Mouse (Mus musculus) heart, embryonic 13.5 days (tissue): ENCODE data around the gene Auts2. TPM values are rescaled to one million over a fixed set of nuclear protein-coding genes. Genes with fewer than 3 reads are reported as not detected.

Source experiments
- ATAC-seq: fragments of 200-750 bp; cut with Nextera tagmentation; 2 replicates; pipeline ENCODE4 v1.8.0; 2017; ENCODE audit warnings: moderate TSS enrichment; ENCODE audit not compliant: insufficient number of reproducible peaks, low FRiP score, low TSS enrichment; ENCODE audit errors: extremely low read depth
- H3K27ac ChIP-seq: fragments of 300-500 bp; sonication (generic); replicated peaks from 2 replicates; pipeline ENCODE4 v1.5.1; 2015; ENCODE audit warnings: moderate library complexity, mild to moderate bottlenecking, inconsistent platforms
- H3K27me3 ChIP-seq: fragments of 300-500 bp; sonication (generic); replicated peaks from 2 replicates; pipeline ENCODE4 v1.6.1; 2015; ENCODE audit warnings: mild to moderate bottlenecking, inconsistent platforms
- H3K36me3 ChIP-seq: fragments of 300-500 bp; sonication (generic); 2 replicates; pipeline ENCODE4 v1.6.1; 2015; ENCODE audit warnings: mild to moderate bottlenecking, inconsistent platforms
- H3K4me1 ChIP-seq: fragments of 300-500 bp; sonication (generic); 2 replicates; pipeline ENCODE4 v1.6.1; 2015; ENCODE audit warnings: inconsistent platforms
- H3K4me2 ChIP-seq: fragments of 300-500 bp; sonication (generic); 2 replicates; pipeline ENCODE4 v1.6.1; 2015; ENCODE audit warnings: inconsistent platforms, mild to moderate bottlenecking, moderate library complexity
- H3K4me3 ChIP-seq: fragments of 300-500 bp; sonication (generic); 2 replicates; pipeline ENCODE4 v1.5.1; 2015; ENCODE audit warnings: moderate library complexity, mild to moderate bottlenecking, inconsistent platforms
- H3K9ac ChIP-seq: fragments of 300-500 bp; sonication (generic); 2 replicates; pipeline ENCODE4 v1.6.1; 2015; ENCODE audit warnings: inconsistent platforms, mild to moderate bottlenecking, moderate library complexity
- H3K9me3 ChIP-seq: fragments of 300-500 bp; sonication (generic); 2 replicates; pipeline ENCODE4 v1.6.1; 2016; ENCODE audit warnings: inconsistent platforms
- WGBS: fragments of 180-500 bp; shearing (Covaris S2); methylation state at CpG from one replicate; pipeline ENCODE4 v1.1.7; 2015; ENCODE audit warnings: mixed read lengths; 5-methylcytosine and 5-hydroxymethylcytosine counted together
- polyA plus RNA-seq: library from polyadenylated mRNA; unstranded; fragments of >200 nt; fragmentation: Nextera tagmentation; extraction: Ambion mirVana; gene quantifications from 2 replicates; pipeline ENCODE4 v1.2.1, GENCODE M21; 2015

Auts2 gene
- polyA plus RNA-seq, 1 experiment from 2014 or later = 13.8 TPM

GRCm38 (mm10) chr5:132479227-132479857, 63.8 kb downstream of the Auts2 start:
- Histone ChIP-seq H3K9ac (0 out of 2 replicates have a peak overlapping the region, but pooled peaks have one; percentile 1), H3K4me1 (peaks cover 34% of the 10 kb centered on the region), H3K4me3 (peak overlapping the region; percentile 10), H3K9me3 (no peaks in the 10 kb centered on the region), H3K36me3 (no peaks in the 10 kb centered on the region), H3K27ac (no peak overlapping the region), H3K4me2 (peak overlapping the region; percentile 54), H3K27me3 (no peaks in the 10 kb centered on the region)
- no peak for ATAC-seq
- 6% methylated on average over 11 of the region's 11 CpGs for WGBS

DNA sequence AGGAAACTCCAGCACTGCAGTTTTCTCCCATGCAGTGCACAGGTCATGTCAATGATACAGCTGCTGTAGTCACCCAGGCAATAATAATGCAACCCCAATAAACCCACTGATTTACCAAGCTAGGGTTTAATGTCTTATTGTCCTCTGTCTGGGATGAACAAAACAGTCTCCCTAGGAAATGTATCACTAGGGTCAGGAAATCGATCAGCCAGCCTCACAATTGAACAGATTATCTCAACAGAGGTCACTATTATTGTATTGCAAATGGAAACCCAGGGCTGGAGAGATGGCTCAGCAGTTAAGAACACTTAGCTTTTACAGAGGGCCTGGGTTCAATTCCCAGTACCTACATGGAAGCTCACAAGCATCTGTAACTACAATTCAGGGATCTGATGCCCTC, 65.6 kb downstream of the Auts2 start:
- no peak overlapping the region for H3K4me2 ChIP-seq
- no peaks in the 10 kb centered on the region for H3K27me3 ChIP-seq
- ATAC-seq = no peak
- H3K4me3 ChIP-seq = no peak overlapping the region
- 78% methylated on average over 1 of the region's 1 CpGs for WGBS
- H3K9ac ChIP-seq = no peak overlapping the region
- no peak overlapping the region for H3K27ac ChIP-seq
- no peaks in the 10 kb centered on the region for H3K9me3 ChIP-seq
- H3K36me3 ChIP-seq = no peaks in the 10 kb centered on the region
- peaks cover 46% of the 10 kb centered on the region for H3K4me1 ChIP-seq

GRCm38 (mm10) chr5:132472905-132473321, 70.2 kb downstream of the Auts2 start:
- Histone ChIP-seq H3K4me1 (peaks cover 46% of the 10 kb centered on the region), H3K9ac (no peak overlapping the region), H3K4me2 (peak overlapping the region; percentile 5; the same call in 1 of the 2 replicates), H3K9me3 (no peaks in the 10 kb centered on the region), H3K27ac (peak overlapping the region; percentile 55), H3K36me3 (no peaks in the 10 kb centered on the region), H3K4me3 (no peak overlapping the region), H3K27me3 (no peaks in the 10 kb centered on the region)
- WGBS = 42% methylated on average over 5 of the region's 5 CpGs
- ATAC-seq = no peak

GRCm38 (mm10) chr5:132472184-132472829, 70.8 kb downstream of the Auts2 start:
- Histone ChIP-seq H3K36me3 (no peaks in the 10 kb centered on the region), H3K4me2 (peak overlapping the region; percentile 38), H3K4me3 (no peak overlapping the region), H3K4me1 (peaks cover 52% of the 10 kb centered on the region), H3K27ac (peak overlapping the region; percentile 55), H3K27me3 (no peaks in the 10 kb centered on the region), H3K9ac (no peak overlapping the region), H3K9me3 (no peaks in the 10 kb centered on the region)
- 53% methylated on average over 5 of the region's 5 CpGs for WGBS
- no peak for ATAC-seq

DNA sequence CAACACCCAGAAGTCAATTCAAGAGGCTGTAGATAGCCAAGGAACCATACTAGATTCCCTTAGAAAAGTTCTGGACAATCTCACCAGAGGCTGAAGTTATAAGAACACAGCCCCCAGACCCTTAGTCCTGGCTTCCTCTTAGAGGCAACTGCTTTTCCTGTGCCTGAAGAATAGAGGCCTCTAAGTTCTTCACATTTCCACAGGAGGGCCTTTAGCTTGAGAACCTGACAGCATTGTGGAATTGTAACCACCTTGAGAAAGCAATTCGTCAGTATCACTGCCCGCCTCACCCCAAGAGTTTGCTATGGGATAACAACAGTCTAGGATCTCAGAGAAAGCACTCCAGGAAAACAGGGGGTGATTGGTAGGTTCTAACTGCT, 75.8 kb downstream of the Auts2 start:
- H3K4me3 ChIP-seq = no peak overlapping the region
- peaks cover 35% of the 10 kb centered on the region for H3K4me1 ChIP-seq
- H3K9me3 ChIP-seq = no peaks in the 10 kb centered on the region
- 73% methylated on average over 2 of the region's 2 CpGs for WGBS
- H3K36me3 ChIP-seq = no peaks in the 10 kb centered on the region
- H3K4me2 ChIP-seq = no peak overlapping the region
- ATAC-seq = no peak
- no peak overlapping the region for H3K27ac ChIP-seq
- H3K27me3 ChIP-seq = no peaks in the 10 kb centered on the region
- H3K9ac ChIP-seq = no peak overlapping the region

- 54% methylated on average over 16 of the region's 16 CpGs for WGBS
- Histone ChIP-seq H3K9ac (no peak overlapping the region), H3K36me3 (no peaks in the 10 kb centered on the region), H3K4me3 (no peak overlapping the region), H3K9me3 (no peaks in the 10 kb centered on the region), H3K27ac (no peak overlapping the region), H3K4me2 (no peak overlapping the region), H3K4me1 (peaks cover 29% of the 10 kb centered on the region), H3K27me3 (no peaks in the 10 kb centered on the region)
- no peak for ATAC-seq
Observed at GRCm38 (mm10) chr5:132466427-132467363, 76.4 kb downstream of the Auts2 start.

DNA sequence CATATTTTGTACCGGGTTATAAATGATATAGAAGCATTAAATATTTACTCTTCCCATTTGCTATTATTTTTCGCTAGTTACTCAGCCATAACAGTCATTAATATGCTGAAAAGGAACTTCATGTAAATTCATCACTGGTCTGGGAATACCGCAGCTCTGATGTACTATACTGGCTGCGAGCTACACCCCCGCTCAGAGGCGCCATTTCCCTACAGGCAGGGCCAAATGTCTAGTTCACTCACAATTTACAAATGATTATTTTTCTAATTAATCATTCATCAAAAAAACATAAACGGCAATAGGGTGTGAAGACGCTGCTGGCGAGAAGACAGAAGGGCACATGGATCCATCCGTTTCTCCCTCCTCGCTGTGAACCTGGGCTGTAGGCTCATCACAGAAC, 80.6 kb downstream of the Auts2 start:
- no peaks in the 10 kb centered on the region for H3K27me3 ChIP-seq
- no peaks in the 10 kb centered on the region for H3K9me3 ChIP-seq
- H3K4me3 ChIP-seq = no peak overlapping the region
- 88% methylated on average over 11 of the region's 11 CpGs for WGBS
- H3K4me2 ChIP-seq = no peak overlapping the region
- H3K27ac ChIP-seq = no peak overlapping the region
- H3K36me3 ChIP-seq = no peaks in the 10 kb centered on the region
- H3K4me1 ChIP-seq = peaks cover 17% of the 10 kb centered on the region
- no peak for ATAC-seq
- H3K9ac ChIP-seq = no peak overlapping the region

GRCm38 (mm10) chr5:132458498-132458897, 84.6 kb downstream of the Auts2 start:
- Histone ChIP-seq H3K4me1 (peaks cover 5% of the 10 kb centered on the region), H3K9me3 (no peaks in the 10 kb centered on the region), H3K27ac (no peak overlapping the region), H3K4me3 (no peak overlapping the region), H3K9ac (no peak overlapping the region), H3K36me3 (no peaks in the 10 kb centered on the region), H3K4me2 (no peak overlapping the region), H3K27me3 (no peaks in the 10 kb centered on the region)
- no peak for ATAC-seq
- 84% methylated on average over 7 of the region's 7 CpGs for WGBS

DNA sequence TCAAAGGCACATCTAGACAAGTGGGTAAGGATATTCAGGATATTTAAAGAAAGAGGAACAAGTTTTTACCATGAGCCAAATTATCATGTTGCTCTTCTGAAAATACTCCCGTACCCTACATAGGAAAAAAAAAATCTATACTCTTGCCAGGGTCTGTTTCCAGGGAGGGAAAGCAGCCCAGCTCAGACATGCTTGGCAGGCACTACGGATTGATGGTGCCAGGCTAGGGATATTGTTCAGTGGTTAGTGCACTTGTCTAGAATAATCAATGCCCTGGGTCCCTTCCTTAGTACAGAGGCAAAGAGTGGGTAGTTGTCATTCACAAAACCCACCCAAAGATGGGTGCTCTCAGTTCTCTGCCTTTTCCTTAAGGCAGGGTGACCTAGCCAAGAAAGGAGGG, 90.8 kb downstream of the Auts2 start:
- Histone ChIP-seq H3K4me1 (peaks cover 9% of the 10 kb centered on the region), H3K9me3 (no peaks in the 10 kb centered on the region), H3K4me3 (no peak overlapping the region), H3K9ac (no peak overlapping the region), H3K4me2 (no peak overlapping the region), H3K27me3 (no peaks in the 10 kb centered on the region), H3K27ac (no peak overlapping the region), H3K36me3 (peaks cover 4% of the 10 kb centered on the region; the same call in 1 of the 2 replicates)
- no peak for ATAC-seq
- 87% methylated on average over 2 of the region's 2 CpGs for WGBS

DNA sequence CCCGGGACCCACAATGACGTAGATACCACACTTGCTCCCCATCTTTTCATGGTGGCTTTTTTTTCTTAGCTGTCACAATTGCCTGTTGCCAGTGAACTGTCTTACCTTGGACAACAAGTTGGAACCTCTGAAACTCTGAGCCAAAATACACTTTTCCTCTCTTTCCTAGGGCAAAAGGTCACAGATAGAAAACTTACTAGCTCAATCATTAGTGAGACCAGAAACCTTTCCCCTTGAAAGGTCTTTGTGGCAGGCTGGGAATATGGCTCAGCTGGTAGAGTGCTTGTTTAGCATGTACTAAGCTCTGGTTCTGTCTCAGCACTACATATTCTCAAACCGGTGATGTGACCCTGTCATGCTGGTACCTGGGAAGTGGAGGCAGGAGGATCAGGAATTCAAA, 93.1 kb downstream of the Auts2 start:
- WGBS = 89% methylated on average over 3 of the region's 3 CpGs
- ATAC-seq = no peak

GRCm38 (mm10) chr5:132448401-132449066, 94.6 kb downstream of the Auts2 start:
- Histone ChIP-seq H3K9ac (no peak overlapping the region), H3K9me3 (no peaks in the 10 kb centered on the region), H3K4me2 (no peak overlapping the region), H3K4me3 (no peak overlapping the region), H3K36me3 (peaks cover 4% of the 10 kb centered on the region; the same call in 1 of the 2 replicates), H3K4me1 (peaks cover 8% of the 10 kb centered on the region), H3K27me3 (no peaks in the 10 kb centered on the region), H3K27ac (no peak overlapping the region)
- ATAC-seq = no peak
- WGBS = 76% methylated on average over 6 of the region's 6 CpGs

More for the DNA sequence above, 93.1 kb downstream of the Auts2 start:
- peaks cover 4% of the 10 kb centered on the region; the same call in 1 of the 2 replicates for H3K36me3 ChIP-seq
- H3K4me3 ChIP-seq = no peak overlapping the region
- H3K4me1 ChIP-seq = peaks cover 13% of the 10 kb centered on the region
- H3K27me3 ChIP-seq = no peaks in the 10 kb centered on the region
- no peaks in the 10 kb centered on the region for H3K9me3 ChIP-seq
- H3K4me2 ChIP-seq = no peak overlapping the region
- H3K27ac ChIP-seq = no peak overlapping the region
- no peak overlapping the region for H3K9ac ChIP-seq
